Mouse (Mus musculus) stomach, postnatal 0 days (tissue): ENCODE results near the gene Mtmr11.

Experiments
- CTCF ChIP-seq: IDR thresholded peaks from 2 replicates; pipeline ENCODE4 v1.5.1; 2016; ENCODE audit warnings: antibody characterized with exemption, low read depth, mild to moderate bottlenecking, moderate library complexity
- EP300 ChIP-seq: optimal IDR thresholded peaks from 2 replicates; pipeline ENCODE3; 2016; ENCODE audit warnings: antibody characterized with exemption

GRCm38 (mm10) chr3:96198181-96198580 lies 36.4 kb downstream of the Mtmr11 start:
- no peak for TF ChIP-seq CTCF
- no peak for TF ChIP-seq EP300
